Mouse (Mus musculus): Measurements from ENCODE around the gene Prrx1.

GRCm38 (mm10) chr1:163360796-163361195 lies 47.3 kb upstream of the Prrx1 start:
- TF ChIP-seq CTCF (IDR thresholded peaks at IDR 0.05; ENCODE audit: extremely low read depth, insufficient read depth, low read length) (no peak), POLR2A (IDR thresholded peaks at IDR 0.05; ENCODE audit: extremely low read depth, insufficient read depth, low read length) (no peak)

Measured in cortical plate, adult 2 months (tissue).